Mouse (Mus musculus): ENCODE data around the gene Eef2.

- TF ChIP-seq CTCF (IDR thresholded peaks at IDR 0.05; ENCODE audit: borderline replicate concordance, extremely low read depth, insufficient read depth, insufficient read length) (no peak), POLR2A (IDR thresholded peaks at IDR 0.05; ENCODE audit: borderline replicate concordance, extremely low read depth, insufficient read depth, insufficient read length, poor library complexity, severe bottlenecking) (no peak)
Observed at GRCm38 (mm10) chr10:81140005-81140404, 36.4 kb upstream of the Eef2 start.

All from brain, embryonic 14.5 days (tissue).